Mouse (Mus musculus) bone marrow, adult 2 months (tissue): ENCODE data around the gene 1700056E22Rik.

Experiments
- CTCF ChIP-seq: fragments of 200-500 bp; IDR thresholded peaks from 2 replicates; pipeline ENCODE4 v1.5.1; 2011; ENCODE audit warnings: low read length, control low read depth; ENCODE audit not compliant: control insufficient read depth, insufficient read depth
- POLR2A ChIP-seq: fragments of 200-500 bp; IDR thresholded peaks from 2 replicates; pipeline ENCODE4 v1.6.1; 2011; ENCODE audit warnings: low read depth, mild to moderate bottlenecking, control low read depth, low read length, borderline replicate concordance; ENCODE audit not compliant: control insufficient read depth

- TF ChIP-seq POLR2A (no peak), CTCF (no peak)
These were observed 31.7 kb upstream of the 1700056E22Rik start for GRCm38 (mm10) chr1:184065589-184066361.
